Mouse (Mus musculus) gastrocnemius, adult 18-20 months (tissue): ENCODE data around the gene Klhl5. TPM values are rescaled to one million over a fixed set of nuclear protein-coding genes. Genes with fewer than 3 reads are reported as not detected.

Experiments
- DNase-seq: peaks from one replicate; pipeline ENCODE4 v3.0.0; 2021; ENCODE audit warnings: low spot score
- total RNA-seq, 2 experiments: library from RNA; stranded (reverse); gene quantifications; 2 replicates each; pipeline ENCODE4 v1.2.3; 2021

Gene Klhl5
- total RNA-seq, 2 experiments from 2014 or later: 3.6 to 5.2 TPM

- DNase-seq: no peak
These were observed 38.3 kb downstream of the Klhl5 start for GRCm38 (mm10) chr5:65145499-65146101.

GRCm38 (mm10) chr5:65146749-65147148, 39.4 kb downstream of the Klhl5 start:
- no peak for DNase-seq

- no peak for DNase-seq
These were observed 42.4 kb downstream of the Klhl5 start for GRCm38 (mm10) chr5:65149706-65150105.

GRCm38 (mm10) chr5:65150376-65150955, 43.1 kb downstream of the Klhl5 start:
- DNase-seq: no peak

- DNase-seq: no peak
These were observed 43.9 kb downstream of the Klhl5 start for GRCm38 (mm10) chr5:65151276-65151675.

- no peak for DNase-seq
These were observed 44.4 kb downstream of the Klhl5 start for GRCm38 (mm10) chr5:65151767-65152166.

GRCm38 (mm10) chr5:65154287-65154686, 46.9 kb downstream of the Klhl5 start:
- DNase-seq: no peak

GRCm38 (mm10) chr5:65156853-65157252, 49.5 kb downstream of the Klhl5 start:
- peak; percentile 15 for DNase-seq

- peak; percentile 66 for DNase-seq
These were observed 50.4 kb downstream of the Klhl5 start for GRCm38 (mm10) chr5:65157412-65158381.

- no peak for DNase-seq
These were observed 51.5 kb downstream of the Klhl5 start for GRCm38 (mm10) chr5:65158696-65159305.

GRCm38 (mm10) chr5:65163001-65163400, 55.7 kb downstream of the Klhl5 start:
- no peak for DNase-seq

GRCm38 (mm10) chr5:65163489-65164092, 56.3 kb downstream of the Klhl5 start:
- no peak for DNase-seq

GRCm38 (mm10) chr5:65170206-65170605, 62.9 kb downstream of the Klhl5 start:
- no peak for DNase-seq

GRCm38 (mm10) chr5:65175035-65175917, 67.9 kb downstream of the Klhl5 start:
- DNase-seq: no peak

- DNase-seq: no peak
These were observed 68.7 kb downstream of the Klhl5 start for GRCm38 (mm10) chr5:65175918-65176484.

GRCm38 (mm10) chr5:65177026-65177514, 69.7 kb downstream of the Klhl5 start:
- no peak for DNase-seq

- DNase-seq: no peak
These were observed 71.1 kb downstream of the Klhl5 start for GRCm38 (mm10) chr5:65178477-65178876.

GRCm38 (mm10) chr5:65181160-65181793, 73.9 kb downstream of the Klhl5 start:
- no peak for DNase-seq

GRCm38 (mm10) chr5:65181794-65182169, 74.4 kb downstream of the Klhl5 start:
- no peak for DNase-seq
